8 mouse cellular contexts compared by ENCODE assay signal in genomic region chr9:43879969-43880396, GRCm38 (mm10).
DNase-seq lines count a peak whose midpoint lies in the region; ATAC-seq lines count a peak whose summit lies in the region.

No protein-coding gene starts in this region.

- 0 out of 2 replicates have a peak overlapping the region, but pooled peaks have one; percentile 3 for H3K9ac ChIP-seq in neural tube, embryonic 12.5 days

- H3K27ac ChIP-seq in neural tube, embryonic 12.5 days, result no peak overlapping the region

- peak overlapping the region; percentile 57 for H3K4me2 ChIP-seq in neural tube, embryonic 12.5 days (replicated peaks)

- peaks cover 14% of the 10 kb centered on the region for H3K4me1 ChIP-seq in neural tube, embryonic 12.5 days

- under 1% methylated on average over 26 of the region's 26 CpGs for whole genome bisulfite sequencing in neural tube, embryonic 12.5 days

- no peaks in the 10 kb centered on the region for H3K36me3 ChIP-seq in neural tube, embryonic 12.5 days

- ATAC-seq in neural tube, embryonic 12.5 days (ENCODE audit: low FRiP score, low read depth), result peak; percentile 70

- H3K4me3 ChIP-seq in neural tube, embryonic 12.5 days, result peak overlapping the region; percentile 26

- H3K27me3 ChIP-seq in neural tube, embryonic 12.5 days (replicated peaks), result peaks cover 24% of the 10 kb centered on the region

- intact Hi-C loops in gastrocnemius, postnatal 14 days (cut with DNase I; ENCODE audit: low total_unique reads), result no loop called here

- H3K9me3 ChIP-seq in neural tube, embryonic 12.5 days, result no peaks in the 10 kb centered on the region

- peak; percentile 21 for DNase-seq in gastrocnemius, postnatal 10 days
- DNase-seq in gastrocnemius, postnatal 14 days, result no peak
- DNase-seq in ZHBTc4 (ENCODE audit: low read depth, low spot score), result peak; percentile 88
- DNase-seq in frontal cortex, adult 2 months (ENCODE audit: extremely low spot score in 1 of 2, low spot score in 1 of 2), result peak; percentile 79 to 88
- DNase-seq in left cerebral cortex, adult 11 months (ENCODE audit: low spot score), result peak; percentile 64
- no peak for DNase-seq in urinary bladder, postnatal 14 days (ENCODE audit: low spot score)
- no peak for DNase-seq in kidney, postnatal 10 days

Comparison
In these comparisons a context has a peak if more than half of its experiments do, and no peak if none do; other contexts are left out.
1. DNase-seq: peak in gastrocnemius, postnatal 10 days (single experiment), ZHBTc4 (single experiment), frontal cortex, adult 2 months (2 of 2) and left cerebral cortex, adult 11 months (single experiment); none in gastrocnemius, postnatal 14 days (single experiment), urinary bladder, postnatal 14 days (single experiment) and kidney, postnatal 10 days (single experiment).